8 mouse cellular contexts compared by ENCODE assay signal in the genomic region with DNA sequence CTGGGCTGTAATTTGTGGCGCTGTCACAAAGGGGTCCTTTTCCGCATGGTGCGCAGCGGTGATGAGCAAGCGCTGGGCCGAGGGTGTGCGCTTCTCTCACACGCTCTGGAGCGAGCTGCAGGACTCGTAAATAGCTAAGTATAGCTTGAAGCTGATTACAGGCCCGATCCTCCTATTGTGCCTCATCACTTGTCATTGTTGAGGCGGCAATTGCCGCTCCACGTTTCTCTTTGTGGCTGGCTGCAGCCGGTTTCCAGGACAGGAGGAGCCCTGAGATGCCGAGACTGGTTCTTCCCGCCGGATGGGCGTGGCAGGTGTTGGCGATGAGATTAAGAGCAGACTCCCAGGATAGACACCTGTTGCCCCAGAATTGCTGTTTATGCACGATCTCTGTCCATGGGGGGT. TPM values are rescaled to one million over a fixed set of nuclear protein-coding genes. Genes with fewer than 3 reads are reported as not detected.
DNase-seq lines count a peak whose midpoint lies in the region; ATAC-seq and TF ChIP-seq lines count a peak whose summit lies in the region.

No protein-coding gene starts in this region.

- no peaks in the 10 kb centered on the region for H3K4me1 ChIP-seq in lung, embryonic 14.5 days (ENCODE audit: insufficient read depth)
- H3K4me1 ChIP-seq in hindbrain, embryonic 14.5 days (replicated peaks; ENCODE audit: control insufficient read depth, insufficient read depth, low read length) = 0 out of 2 replicates have a peak, but pooled peaks cover 4% of the 10 kb centered on the region
- H3K4me1 ChIP-seq in liver, embryonic 14.5 days (replicated peaks; ENCODE audit: control insufficient read depth in 2 of 2, insufficient read depth in 2 of 2, low read length in 1 of 2) = 0 out of 4 replicates have a peak, but pooled peaks cover 0 to 3% of the 10 kb centered on the region in 2 experiments
- H3K4me1 ChIP-seq in small intestine, adult 2 months (ENCODE audit: control insufficient read depth, insufficient read depth, insufficient read length, low read length) = peaks cover 2% of the 10 kb centered on the region; the same call in 1 of the 2 replicates

- H3K4me3 ChIP-seq in lung, embryonic 14.5 days (ENCODE audit: low read depth, low read length) = peak overlapping the region; percentile 9; the same call in 1 of the 2 replicates
- H3K4me3 ChIP-seq in hindbrain, embryonic 14.5 days (replicated peaks; ENCODE audit: low read length) = peak overlapping the region; percentile 28
- H3K4me3 ChIP-seq in liver, embryonic 14.5 days (ENCODE audit: insufficient read depth in 1 of 2, low read depth in 2 of 2, low read length in 2 of 2) = no peak overlapping the region
- peak overlapping the region; percentile 5 for H3K4me3 ChIP-seq in small intestine, adult 2 months (ENCODE audit: low read depth, low read length)

- peak overlapping the region; percentile 55 for H3K4me2 ChIP-seq in lung, embryonic 14.5 days
- peak overlapping the region; percentile 56 for H3K4me2 ChIP-seq in hindbrain, embryonic 14.5 days (replicated peaks)
- H3K4me2 ChIP-seq in liver, embryonic 14.5 days (ENCODE audit: low read depth) = peak overlapping the region; percentile 30; the same call in 1 of the 2 replicates

- no peak; the same call in 1 of the 2 replicates for ATAC-seq in lung, embryonic 14.5 days (ENCODE audit: insufficient read depth)
- peak; percentile 75 for ATAC-seq in hindbrain, embryonic 14.5 days (ENCODE audit: low FRiP score)
- no peak for ATAC-seq in liver, embryonic 14.5 days (ENCODE audit: insufficient read depth)

- no peaks in the 10 kb centered on the region for H3K36me3 ChIP-seq in lung, embryonic 14.5 days (ENCODE audit: insufficient read depth)
- H3K36me3 ChIP-seq in hindbrain, embryonic 14.5 days (replicated peaks; ENCODE audit: control insufficient read depth, insufficient read depth) = no peaks in the 10 kb centered on the region
- no peaks in the 10 kb centered on the region for H3K36me3 ChIP-seq in liver, embryonic 14.5 days (replicated peaks; ENCODE audit: control insufficient read depth, insufficient read depth, low read depth)
- H3K36me3 ChIP-seq in small intestine, adult 2 months (ENCODE audit: control insufficient read depth, insufficient read depth, low read length) = no peaks in the 10 kb centered on the region

- H3K27me3 ChIP-seq in lung, embryonic 14.5 days (ENCODE audit: insufficient read depth, low read length) = peaks cover 5% of the 10 kb centered on the region; the same call in 1 of the 2 replicates
- H3K27me3 ChIP-seq in hindbrain, embryonic 14.5 days (ENCODE audit: control insufficient read depth, insufficient read depth, low read length) = no peaks in the 10 kb centered on the region
- no peaks in the 10 kb centered on the region for H3K27me3 ChIP-seq in liver, embryonic 14.5 days (ENCODE audit: control insufficient read depth, insufficient read depth, low read length)
- no peaks in the 10 kb centered on the region for H3K27me3 ChIP-seq in small intestine, adult 2 months (ENCODE audit: control insufficient read depth, insufficient read depth, low read length)

- TF ChIP-seq EP300 in liver, embryonic 14.5 days (IDR thresholded peaks at IDR 0.05; ENCODE audit: low read depth) = no peak

- DNase-seq in lung, embryonic 14.5 days = peak; percentile 15
- DNase-seq in lung, adult 18-20 months = no peak
- peak; percentile 55 for DNase-seq in embryo, embryonic 10.5 days (ENCODE audit: low spot score)
- peak; percentile 60 for DNase-seq in hindbrain, embryonic 14.5 days (ENCODE audit: low spot score)
- no peak for DNase-seq in liver, embryonic 14.5 days (ENCODE audit: low read depth in 3 of 3, low spot score in 3 of 3)
- no peak for DNase-seq in spleen, adult 18-20 months
- DNase-seq in lung, postnatal 25 days (ENCODE audit: low spot score) = no peak

- no peak for TF ChIP-seq POLR2A in small intestine, adult 2 months (IDR thresholded peaks at IDR 0.05; ENCODE audit: low read depth, low read length)

- no peak for TF ChIP-seq CTCF in lung, embryonic 14.5 days (IDR thresholded peaks at IDR 0.05; ENCODE audit: low read depth)
- no peak for TF ChIP-seq CTCF in liver, embryonic 14.5 days (IDR thresholded peaks at IDR 0.05; ENCODE audit: low read depth)
- no peak for TF ChIP-seq CTCF in small intestine, adult 2 months (IDR thresholded peaks at IDR 0.05; ENCODE audit: extremely low read depth, insufficient read length, insufficient replicate concordance, low read depth, low read length)

- no peak overlapping the region; the same call in 1 of the 2 replicates for H3K9ac ChIP-seq in lung, embryonic 14.5 days
- H3K9ac ChIP-seq in hindbrain, embryonic 14.5 days = peak overlapping the region; percentile 58
- no peak overlapping the region for H3K9ac ChIP-seq in liver, embryonic 14.5 days (replicated peaks)

- no peak overlapping the region for H3K27ac ChIP-seq in lung, embryonic 14.5 days (ENCODE audit: low read depth)
- 0 out of 2 replicates have a peak overlapping the region, but pooled peaks have one; percentile 3 for H3K27ac ChIP-seq in hindbrain, embryonic 14.5 days
- no peak overlapping the region for H3K27ac ChIP-seq in liver, embryonic 14.5 days
- no peak overlapping the region for H3K27ac ChIP-seq in small intestine, adult 2 months (ENCODE audit: insufficient read depth, low read depth, low read length)

- WGBS in lung, embryonic 14.5 days = 23% methylated on average over 21 of the region's 21 CpGs
- 14% methylated on average over 21 of the region's 21 CpGs for WGBS in hindbrain, embryonic 14.5 days
- 23% methylated on average over 21 of the region's 21 CpGs for WGBS in liver, embryonic 14.5 days (ENCODE audit: insufficient replicate concordance)
- 28% methylated on average over 21 of the region's 21 CpGs for WGBS in small intestine, adult 2 months

- H3K9me3 ChIP-seq in lung, embryonic 14.5 days (ENCODE audit: low read depth, low read length) = no peaks in the 10 kb centered on the region
- H3K9me3 ChIP-seq in hindbrain, embryonic 14.5 days (ENCODE audit: control insufficient read depth, low read length) = no peaks in the 10 kb centered on the region
- no peaks in the 10 kb centered on the region for H3K9me3 ChIP-seq in liver, embryonic 14.5 days (ENCODE audit: control insufficient read depth, low read length)

RNA-seq across cellular contexts. Expression of a gene that starts 44.8 kb away (rescaled TPM):
- 2.8 and 2.9 TPM in 2 replicates for polyA plus RNA-seq in lung, embryonic 14.5 days (2014; fragmentation: Nextera tagmentation; extraction: Ambion mirVana)
- 14.6 and 14.7 TPM in 2 replicates for polyA plus RNA-seq in hindbrain, embryonic 14.5 days (2014; fragmentation: Nextera tagmentation; extraction: Ambion mirVana)
- 0.31 and 0.33 TPM in 2 replicates for polyA plus RNA-seq in liver, embryonic 14.5 days (2012; rRNA removed)
- polyA plus RNA-seq in liver, embryonic 14.5 days (2014; fragmentation: Nextera tagmentation; extraction: Ambion mirVana) = 0.47 and 0.76 TPM in 2 replicates
- 0.76 and 1.9 TPM in 2 replicates for polyA plus RNA-seq in small intestine, adult 2 months (2012; rRNA removed)

RNA-seq across cellular contexts. Expression of a gene that starts 50.2 kb away (rescaled TPM):
- polyA plus RNA-seq in lung, embryonic 14.5 days (2014; fragmentation: Nextera tagmentation; extraction: Ambion mirVana) = 2.3 and 2.5 TPM in 2 replicates
- polyA plus RNA-seq in hindbrain, embryonic 14.5 days (2014; fragmentation: Nextera tagmentation; extraction: Ambion mirVana) = 6.5 and 6.9 TPM in 2 replicates
- polyA plus RNA-seq in liver, embryonic 14.5 days (2012; rRNA removed) = 0.25 and 0.36 TPM in 2 replicates
- polyA plus RNA-seq in liver, embryonic 14.5 days (2014; fragmentation: Nextera tagmentation; extraction: Ambion mirVana) = 0.16 and 0.20 TPM in 2 replicates
- polyA plus RNA-seq in small intestine, adult 2 months (2012; rRNA removed) = 0.47 and 0.86 TPM in 2 replicates

Comparison
In these comparisons a context has a peak if more than half of its experiments do, and no peak if none do; other contexts are left out.
1. DNase-seq: peak in lung, embryonic 14.5 days (single experiment), embryo, embryonic 10.5 days (single experiment) and hindbrain, embryonic 14.5 days (single experiment); none in lung, adult 18-20 months (0 of 2), liver, embryonic 14.5 days (0 of 3), spleen, adult 18-20 months (0 of 2) and lung, postnatal 25 days (single experiment).
2. H3K4me3 ChIP-seq: peak in lung, embryonic 14.5 days (single experiment), hindbrain, embryonic 14.5 days (single experiment) and small intestine, adult 2 months (single experiment); none in liver, embryonic 14.5 days (0 of 2).
3. Peak in every context shown above with its lines, with median percentiles within 50 percentile points of each other: H3K4me2 ChIP-seq.